Mouse (Mus musculus) ES-E14 (cell line): ENCODE data around the gene Sptlc2. TPM values are rescaled to one million over a fixed set of nuclear protein-coding genes. Genes with fewer than 3 reads are reported as not detected.

Source experiments
- DNase-seq: peaks from one replicate; pipeline ENCODE4 v3.0.0-alpha.2; 2013; ENCODE audit warnings: low read depth, low spot score
- H3K27ac ChIP-seq: 2 replicates; pipeline ENCODE4 v1.5.1; 2012; ENCODE audit warnings: low read depth, mild to moderate bottlenecking, low read length, moderate library complexity, mixed read lengths; ENCODE audit not compliant: poor library complexity, insufficient read depth, severe bottlenecking
- H3K36me3 ChIP-seq: 2 replicates; pipeline ENCODE4 v1.6.1; 2012; ENCODE audit warnings: mild to moderate bottlenecking, low read length, moderate library complexity, mixed read lengths; ENCODE audit not compliant: control insufficient read depth, poor library complexity, insufficient read depth, severe bottlenecking
- H3K4me1 ChIP-seq, 2 experiments: fragments of 150-350 bp in 1 of 2; sonication (generic) in 1 of 2; 2 replicates each; pipeline ENCODE4 v1.6.1; 2012; ENCODE audit warnings: low read length in 2 of 2, mild to moderate bottlenecking in 1 of 2, mixed read lengths in 1 of 2; ENCODE audit not compliant: control insufficient read depth in 2 of 2, insufficient read depth in 2 of 2, poor library complexity in 1 of 2
- H3K4me3 ChIP-seq, 2 experiments: fragments of 150-350 bp in 1 of 2; sonication (generic) in 1 of 2; 2 replicates each; pipeline ENCODE4 v1.5.1; 2012; ENCODE audit warnings: low read length in 2 of 2, low read depth in 1 of 2, mild to moderate bottlenecking in 1 of 2, mixed read lengths in 1 of 2; ENCODE audit not compliant: insufficient read depth in 1 of 2, poor library complexity in 1 of 2, severe bottlenecking in 1 of 2
- H3K9ac ChIP-seq: 2 replicates; pipeline ENCODE4 v1.6.1; 2012; ENCODE audit warnings: low read depth, mild to moderate bottlenecking, low read length, mixed read lengths; ENCODE audit not compliant: poor library complexity, insufficient read depth, severe bottlenecking
- H3K9me3 ChIP-seq: fragments of 150-350 bp; sonication (generic); 2 replicates; pipeline ENCODE4 v1.6.1; 2012; ENCODE audit warnings: low read depth, mild to moderate bottlenecking, low read length; ENCODE audit not compliant: control insufficient read depth, insufficient read depth
- CHD2 ChIP-seq: IDR thresholded peaks from 2 replicates; pipeline ENCODE4 v1.6.1; 2014; ENCODE audit warnings: mild to moderate bottlenecking, low read depth, low read length, inconsistent platforms
- HCFC1 ChIP-seq: IDR thresholded peaks from 2 replicates; pipeline ENCODE4 v1.6.1; 2012; ENCODE audit warnings: low read length, inconsistent platforms, borderline replicate concordance; ENCODE audit not compliant: insufficient read depth
- MAFK ChIP-seq: IDR thresholded peaks from 2 replicates; pipeline ENCODE4 v1.6.1; 2014; ENCODE audit warnings: mild to moderate bottlenecking, low read depth, low read length, inconsistent platforms; ENCODE audit not compliant: insufficient read depth
- ZC3H11A ChIP-seq: IDR thresholded peaks from 2 replicates; pipeline ENCODE4 v1.6.1; 2012; ENCODE audit warnings: low read depth, mild to moderate bottlenecking, inconsistent platforms, low read length, borderline replicate concordance
- ZNF384 ChIP-seq: IDR thresholded peaks from 2 replicates; pipeline ENCODE4 v1.6.1; 2012; ENCODE audit warnings: low read depth, low read length, inconsistent platforms
- in situ Hi-C, 2 experiments: fragments of 600-800 bp; cut with MboI; formaldehyde crosslinking; loops; one replicate each; pipeline ENCODE4 v1.15.1; 2025; ENCODE audit warnings: low sequenced_read_pairs in 2 of 2, inconsistent platforms in 1 of 2; ENCODE audit not compliant: unreplicated experiment in 2 of 2
- total RNA-seq: library from RNA; depleted of rRNA; stranded (reverse); fragments of 300-350 nt; gene quantifications from 2 replicates; pipeline ENCODE4 v1.2.3, GENCODE M21; 2012

Sptlc2 gene
- total RNA-seq, 1 experiment: 182 TPM

DNA sequence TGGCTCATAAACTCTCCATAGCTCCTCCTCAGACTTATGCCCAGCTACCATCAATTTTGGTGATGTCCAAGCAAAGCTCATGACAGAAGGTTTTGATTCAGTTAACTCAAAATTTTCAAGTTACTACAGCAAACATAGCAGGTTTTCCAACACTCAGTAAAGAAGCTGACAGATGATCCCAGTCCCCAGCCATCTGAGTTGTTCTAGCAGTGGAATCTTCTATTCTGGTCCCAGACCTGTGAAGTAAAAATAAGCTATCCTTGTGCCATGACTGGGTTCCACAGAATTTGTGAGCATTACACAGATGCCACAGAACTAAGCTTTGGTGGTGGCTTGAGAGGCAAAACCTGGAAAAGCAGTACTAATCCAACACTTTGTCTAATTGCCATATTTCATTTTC lies 54.4 kb downstream of the Sptlc2 start:
- H3K4me3 ChIP-seq: no peak overlapping the region
- DNase-seq: no peak
- in situ Hi-C loops: no loop called here
- H3K36me3 ChIP-seq: peaks cover 4% of the 10 kb centered on the region
- H3K9me3 ChIP-seq: no peaks in the 10 kb centered on the region
- H3K9ac ChIP-seq: no peak overlapping the region
- H3K4me1 ChIP-seq: peaks cover 6 to 15% of the 10 kb centered on the region in 2 experiments
- TF ChIP-seq CHD2 (no peak), ZNF384 (no peak), MAFK (no peak), ZC3H11A (no peak), HCFC1 (no peak)
- no peak overlapping the region for H3K27ac ChIP-seq

DNA sequence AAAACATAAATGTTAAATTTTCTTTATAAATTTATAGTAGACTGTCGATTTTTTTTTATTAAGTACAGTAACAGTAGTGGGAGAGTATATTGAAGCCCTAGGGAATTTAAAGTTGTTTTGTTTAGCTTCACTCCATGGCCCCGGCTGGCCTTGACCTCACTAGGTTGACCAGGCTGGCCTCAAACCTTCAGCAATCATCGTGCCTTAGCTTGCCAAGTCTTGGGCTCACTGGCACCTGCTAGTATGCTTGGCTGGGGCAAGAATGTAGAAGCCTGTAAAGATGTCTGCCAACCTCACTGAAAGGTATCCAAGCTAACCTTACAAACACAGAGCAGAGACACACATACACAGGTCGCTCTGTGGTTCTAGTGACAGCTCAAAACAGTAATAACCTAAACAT lies 55.6 kb downstream of the Sptlc2 start:
- no peak for DNase-seq
- no peak overlapping the region for H3K9ac ChIP-seq
- H3K4me3 ChIP-seq: no peak overlapping the region
- peaks cover 14 to 18% of the 10 kb centered on the region in 2 experiments for H3K4me1 ChIP-seq
- no peak for TF ChIP-seq HCFC1
- TF ChIP-seq MAFK: no peak
- no peak for TF ChIP-seq CHD2
- no peak for TF ChIP-seq ZNF384
- TF ChIP-seq ZC3H11A: no peak
- in situ Hi-C loops: no loop called here
- H3K27ac ChIP-seq: no peak overlapping the region
- H3K36me3 ChIP-seq: peaks cover 4% of the 10 kb centered on the region
- H3K9me3 ChIP-seq: no peaks in the 10 kb centered on the region

DNA sequence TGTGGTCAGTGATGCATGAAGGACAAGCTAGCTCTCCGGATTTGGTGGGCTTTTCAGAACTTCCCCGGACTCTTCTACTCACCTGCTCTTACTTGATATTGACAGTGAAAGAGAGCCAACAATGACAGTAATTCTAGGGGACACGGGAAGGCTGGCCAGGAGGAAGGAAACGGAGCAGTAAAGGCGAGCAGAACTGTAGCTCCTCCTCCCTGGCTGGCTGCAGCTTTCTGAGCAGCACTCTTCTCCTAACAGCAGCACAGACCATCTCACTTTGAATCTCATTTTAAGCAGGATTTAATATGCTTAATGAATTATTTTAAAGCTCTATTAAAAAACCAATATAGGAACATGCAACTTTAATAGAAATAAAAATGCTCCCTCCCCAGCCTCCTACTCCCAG lies 56.2 kb downstream of the Sptlc2 start:
- in situ Hi-C loops: no loop called here
- Histone ChIP-seq H3K4me3 (no peak overlapping the region), H3K36me3 (peaks cover 4% of the 10 kb centered on the region), H3K9me3 (no peaks in the 10 kb centered on the region), H3K27ac (no peak overlapping the region; the same call in 1 of the 2 replicates), H3K4me1 (peaks cover 17 to 18% of the 10 kb centered on the region in 2 experiments), H3K9ac (no peak overlapping the region)
- TF ChIP-seq ZNF384: no peak
- no peak for TF ChIP-seq CHD2
- no peak for TF ChIP-seq HCFC1
- TF ChIP-seq MAFK: no peak
- no peak for TF ChIP-seq ZC3H11A
- DNase-seq: no peak

DNA sequence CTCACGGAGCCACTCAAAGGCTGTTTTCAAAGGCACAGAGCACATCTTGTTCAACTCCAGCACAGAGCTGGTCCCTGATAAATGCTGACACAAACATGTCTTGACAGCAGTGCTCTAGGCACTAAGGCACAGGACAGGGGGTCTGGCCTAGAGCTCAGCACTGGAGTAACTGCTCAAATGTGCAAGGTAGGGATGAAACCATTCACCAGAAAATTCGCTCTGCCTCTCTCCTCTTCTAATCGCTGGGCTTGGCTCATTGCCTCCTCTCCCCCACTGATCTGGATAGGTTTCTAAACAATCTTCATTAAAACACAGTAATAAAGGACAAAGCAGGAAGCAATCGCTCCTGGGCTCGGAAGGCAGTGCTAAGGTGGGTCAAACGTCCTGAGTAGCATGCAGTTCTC lies 57.1 kb downstream of the Sptlc2 start:
- Histone ChIP-seq H3K27ac (peak overlapping the region; percentile 26; the same call in 1 of the 2 replicates), H3K9ac (no peak overlapping the region), H3K4me1 (peaks cover 17 to 18% of the 10 kb centered on the region in 2 experiments), H3K9me3 (no peaks in the 10 kb centered on the region), H3K36me3 (peaks cover 4% of the 10 kb centered on the region), H3K4me3 (no peak overlapping the region)
- DNase-seq: no peak
- TF ChIP-seq HCFC1: no peak
- no peak for TF ChIP-seq CHD2
- no peak for TF ChIP-seq ZNF384
- no peak for TF ChIP-seq MAFK
- in situ Hi-C loops: no loop called here

DNA sequence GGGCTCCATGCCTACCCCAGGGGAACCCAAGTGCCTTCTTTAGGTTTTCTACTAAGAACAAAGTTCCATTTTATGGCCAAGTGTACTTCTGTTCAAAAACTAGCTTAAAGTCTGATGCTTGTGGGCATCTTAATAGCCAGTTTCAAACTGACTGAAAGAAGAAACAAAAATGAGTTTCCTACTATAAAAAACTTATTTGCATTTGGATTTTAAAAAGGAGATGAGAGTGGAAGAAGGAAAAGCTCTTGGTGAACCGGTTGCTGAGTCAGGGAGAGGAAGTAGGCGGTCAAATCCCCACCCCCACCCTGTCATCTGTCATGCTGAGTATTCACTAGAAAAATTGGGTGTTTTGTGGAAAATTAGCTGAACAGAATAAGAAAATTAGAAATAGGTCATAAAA lies 57.9 kb downstream of the Sptlc2 start:
- no peaks in the 10 kb centered on the region for H3K9me3 ChIP-seq
- TF ChIP-seq CHD2: no peak
- no peak for TF ChIP-seq MAFK
- no peak for TF ChIP-seq HCFC1
- TF ChIP-seq ZC3H11A: no peak
- no peak for TF ChIP-seq ZNF384
- no peak overlapping the region for H3K4me3 ChIP-seq
- H3K9ac ChIP-seq: no peak overlapping the region; the same call in 1 of the 2 replicates
- DNase-seq: no peak
- peaks cover 2% of the 10 kb centered on the region; the same call in 1 of the 2 replicates for H3K36me3 ChIP-seq
- in situ Hi-C loops: no loop called here
- H3K4me1 ChIP-seq: peaks cover 17 to 18% of the 10 kb centered on the region in 2 experiments
- H3K27ac ChIP-seq: no peak overlapping the region; the same call in 1 of the 2 replicates
